Mouse (Mus musculus): Measurements from ENCODE around the gene Rab9b. TPM values are rescaled to one million over a fixed set of nuclear protein-coding genes. Genes with fewer than 3 reads are reported as not detected.

Gene Rab9b
- 0.71 TPM for polyA plus RNA-seq (2014; fragmentation: Illumina TruSeq; extraction: RNeasy Lipid Tissue Mini Kit (QIAGEN cat#74804))

DNA sequence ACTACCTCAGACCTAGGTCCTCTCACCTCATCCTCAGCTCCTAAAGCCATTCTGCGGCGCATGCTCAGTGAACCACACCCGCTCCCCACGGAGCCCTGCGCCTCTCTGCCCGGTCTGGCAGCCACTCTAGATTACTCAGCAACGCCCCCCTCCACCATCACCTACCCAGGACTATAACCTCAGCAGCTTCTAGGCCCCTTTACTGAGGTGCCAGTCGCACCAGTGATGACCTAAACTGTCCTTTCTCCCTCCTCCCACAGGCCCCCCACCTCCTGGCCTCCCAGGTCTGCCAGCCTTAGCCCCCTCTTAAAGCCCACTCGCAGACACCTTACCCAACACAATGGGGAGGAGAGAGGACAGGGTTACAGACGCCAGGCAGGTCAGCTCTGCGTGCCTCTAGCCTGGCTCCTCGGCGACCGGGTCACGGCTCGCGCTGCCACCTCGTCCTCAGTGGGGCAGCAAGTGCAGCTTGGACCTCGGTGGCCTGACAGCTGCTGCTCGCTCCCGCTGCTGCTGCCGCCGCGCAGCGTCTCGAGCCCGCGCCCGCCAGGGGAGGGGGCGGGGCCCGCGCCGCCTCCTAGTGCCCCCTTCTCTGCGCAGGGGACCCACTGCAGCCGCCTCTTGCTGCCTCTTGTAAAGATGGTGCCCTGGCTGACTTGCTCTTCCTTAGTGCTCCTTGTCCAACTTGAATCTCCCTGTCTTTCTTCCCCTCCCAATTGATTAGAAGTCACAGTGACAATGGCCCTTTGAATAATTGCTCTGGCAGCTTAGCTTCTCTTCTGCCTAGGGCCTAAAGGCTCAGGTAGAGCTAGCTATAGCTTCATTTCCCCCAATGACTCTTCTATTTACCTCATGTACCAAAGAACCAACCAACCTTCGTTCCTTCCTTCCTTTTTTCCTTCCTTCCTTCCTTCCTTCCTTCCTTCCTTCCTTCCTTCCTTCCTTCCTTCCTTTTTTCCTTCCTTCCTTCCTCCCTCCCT, at the start of gene Rab9b:
TSS of gene Rab9b (minus strand) at position 695 of the 980 bp plus-strand sequence.

DNA sequence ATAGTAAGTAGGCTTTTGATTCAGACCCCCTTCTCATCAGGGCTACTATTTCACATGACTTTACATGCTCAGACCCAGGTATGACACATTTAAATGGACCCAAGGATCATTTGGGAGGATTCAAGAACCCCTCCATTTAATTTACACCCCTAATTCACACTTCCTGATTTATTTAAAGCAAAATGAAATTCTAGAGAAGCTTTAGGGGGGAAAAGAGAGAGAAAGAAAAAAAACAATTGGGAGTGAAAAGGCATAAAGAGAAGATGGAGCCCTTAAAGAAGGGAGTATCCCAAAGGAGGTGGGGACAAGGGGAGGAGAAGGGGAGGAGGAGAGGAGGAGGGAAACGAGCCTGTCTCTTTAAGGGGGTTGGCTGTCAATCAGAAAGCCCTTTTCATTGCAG, 46.2 kb downstream of the Rab9b start, which contains the start of gene Plp1:
TSS of gene Plp1 (plus strand) at position 301 of the 400 bp plus-strand sequence.

Other genes with a start within 250 kb of the Rab9b start
- 39.4 TPM for gene Tceal1, start 160.8 kb downstream of the Rab9b start, polyA plus RNA-seq (2014; fragmentation: Illumina TruSeq; extraction: RNeasy Lipid Tissue Mini Kit (QIAGEN cat#74804))
- 993 TPM for gene Morf4l2, start 125.1 kb downstream of the Rab9b start, polyA plus RNA-seq (2014; fragmentation: Illumina TruSeq; extraction: RNeasy Lipid Tissue Mini Kit (QIAGEN cat#74804))
- not detected for gene Glra4, start 88.6 kb downstream of the Rab9b start, polyA plus RNA-seq (2014; fragmentation: Illumina TruSeq; extraction: RNeasy Lipid Tissue Mini Kit (QIAGEN cat#74804))
- 29.3 TPM for gene Plp1, start 46.1 kb downstream of the Rab9b start, polyA plus RNA-seq (2014; fragmentation: Illumina TruSeq; extraction: RNeasy Lipid Tissue Mini Kit (QIAGEN cat#74804))
- gene H2bfm, start 58.6 kb upstream of the Rab9b start, polyA plus RNA-seq (2014; fragmentation: Illumina TruSeq; extraction: RNeasy Lipid Tissue Mini Kit (QIAGEN cat#74804)): not detected
- 738 TPM for gene Tmsb15b2, start 106.7 kb upstream of the Rab9b start, polyA plus RNA-seq (2014; fragmentation: Illumina TruSeq; extraction: RNeasy Lipid Tissue Mini Kit (QIAGEN cat#74804))
- gene Tmsb15l, start 108.1 kb upstream of the Rab9b start, polyA plus RNA-seq (2014; fragmentation: Illumina TruSeq; extraction: RNeasy Lipid Tissue Mini Kit (QIAGEN cat#74804)): 50.4 TPM
- 50.6 TPM for gene Tmsb15b1, start 108.1 kb upstream of the Rab9b start, polyA plus RNA-seq (2014; fragmentation: Illumina TruSeq; extraction: RNeasy Lipid Tissue Mini Kit (QIAGEN cat#74804))
- 3.4 TPM for gene Zcchc18, start 124.4 kb upstream of the Rab9b start, polyA plus RNA-seq (2014; fragmentation: Illumina TruSeq; extraction: RNeasy Lipid Tissue Mini Kit (QIAGEN cat#74804))
- gene Slc25a53, start 169.5 kb upstream of the Rab9b start, polyA plus RNA-seq (2014; fragmentation: Illumina TruSeq; extraction: RNeasy Lipid Tissue Mini Kit (QIAGEN cat#74804)): 11.3 TPM
- gene Fam199x, start 180.8 kb upstream of the Rab9b start, polyA plus RNA-seq (2014; fragmentation: Illumina TruSeq; extraction: RNeasy Lipid Tissue Mini Kit (QIAGEN cat#74804)): 35.9 TPM

Measured in ovary, adult 10 weeks (tissue).